Mouse (Mus musculus): Measurements from ENCODE around the gene Ndufs3. TPM values are rescaled to one million over a fixed set of nuclear protein-coding genes. Genes with fewer than 3 reads are reported as not detected.

The Ndufs3 gene
- 84.0 and 102 TPM in 2 replicates for polyA plus RNA-seq (2012; ENCODE audit: insufficient read depth, insufficient read length, missing spikeins)

DNA sequence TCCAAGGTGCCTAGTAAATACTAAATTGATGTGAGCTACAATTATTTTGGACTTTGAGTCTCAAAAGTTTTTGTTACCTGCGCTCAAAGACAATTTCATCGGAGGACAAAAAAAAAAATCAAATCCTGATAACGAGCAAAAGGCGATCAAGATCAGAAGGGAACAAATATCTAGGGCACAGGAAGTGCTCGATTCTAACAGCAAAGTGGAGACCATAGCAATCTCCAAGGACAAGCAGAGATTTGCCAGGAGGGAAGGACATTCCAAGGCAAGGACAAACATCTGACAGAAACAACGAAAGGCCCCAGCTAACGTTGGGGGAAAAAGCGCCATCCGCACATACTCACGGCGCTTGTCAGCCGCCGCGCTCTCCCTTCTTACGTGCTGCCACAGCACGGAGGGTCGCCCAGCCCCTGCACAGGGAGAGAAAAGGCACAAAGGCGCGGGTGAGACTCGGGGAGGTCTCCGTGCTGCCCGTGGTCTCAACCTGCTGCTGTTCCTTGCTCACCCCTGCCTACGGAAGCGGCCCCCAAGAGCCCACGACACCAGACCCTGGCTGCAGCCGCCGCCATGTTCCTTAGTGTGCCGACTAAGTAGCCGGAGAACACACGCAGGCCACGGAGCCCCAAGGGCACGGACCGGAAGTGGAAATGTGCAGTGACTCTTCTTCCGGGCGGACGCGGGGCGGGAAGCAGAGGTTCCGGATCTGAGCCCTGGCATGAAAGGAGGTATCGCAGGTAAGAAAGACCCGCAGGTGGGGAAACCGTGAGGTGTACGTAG, at the start of gene Ndufs3, which contains the start of gene Kbtbd4:
Gene Ndufs3, minus strand, starts transcription at position 752 of the 780 bp plus-strand sequence.
Gene Kbtbd4, plus strand, starts transcription at position 665 of the 780 bp plus-strand sequence.
- peak within 1 kb of the TSS; percentile 81 for H3K4me3 ChIP-seq (ENCODE audit: insufficient read depth, low read length)
- no peak for TF ChIP-seq CTCF (IDR thresholded peaks at IDR 0.05; ENCODE audit: low read depth, low read length)
- peak within 1 kb of the TSS; percentile 78 for H3K27ac ChIP-seq (ENCODE audit: insufficient read depth, low read depth, low read length)
- peaks cover 12% of the 10 kb centered on the region; the same call in 1 of the 2 replicates for H3K4me1 ChIP-seq (ENCODE audit: control insufficient read depth, insufficient read depth, low read length)

DNA sequence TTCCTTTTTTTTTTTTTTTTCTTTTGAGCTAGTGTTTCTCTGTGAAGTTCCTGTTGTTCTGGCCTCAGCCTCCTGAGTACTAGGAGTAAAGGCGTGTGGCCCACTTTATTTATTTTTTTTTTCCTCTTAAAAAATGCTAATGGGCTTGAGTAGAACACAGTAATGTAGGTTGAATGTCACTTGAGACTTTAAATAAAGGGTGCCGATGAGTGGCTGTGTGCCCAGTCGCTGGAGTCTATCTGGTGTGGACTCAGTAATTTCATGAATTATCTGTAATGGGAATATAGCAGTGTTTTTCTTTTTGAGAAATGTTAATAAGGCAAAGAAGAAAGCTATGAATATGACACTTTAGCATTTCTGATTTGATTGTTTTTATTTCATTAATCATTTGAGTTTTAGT, 48.8 kb upstream of the Ndufs3 start:
- no peak overlapping the region for H3K27ac ChIP-seq (ENCODE audit: insufficient read depth, low read depth, low read length)
- no peak for TF ChIP-seq POLR2A (IDR thresholded peaks at IDR 0.05; ENCODE audit: borderline replicate concordance, low read depth, low read length)
- no peak for TF ChIP-seq CTCF (IDR thresholded peaks at IDR 0.05; ENCODE audit: low read depth, low read length)
- H3K4me1 ChIP-seq (ENCODE audit: control insufficient read depth, insufficient read depth, low read length), result peaks cover 18% of the 10 kb centered on the region
- H3K4me3 ChIP-seq (ENCODE audit: insufficient read depth, low read length), result no peak overlapping the region

DNA sequence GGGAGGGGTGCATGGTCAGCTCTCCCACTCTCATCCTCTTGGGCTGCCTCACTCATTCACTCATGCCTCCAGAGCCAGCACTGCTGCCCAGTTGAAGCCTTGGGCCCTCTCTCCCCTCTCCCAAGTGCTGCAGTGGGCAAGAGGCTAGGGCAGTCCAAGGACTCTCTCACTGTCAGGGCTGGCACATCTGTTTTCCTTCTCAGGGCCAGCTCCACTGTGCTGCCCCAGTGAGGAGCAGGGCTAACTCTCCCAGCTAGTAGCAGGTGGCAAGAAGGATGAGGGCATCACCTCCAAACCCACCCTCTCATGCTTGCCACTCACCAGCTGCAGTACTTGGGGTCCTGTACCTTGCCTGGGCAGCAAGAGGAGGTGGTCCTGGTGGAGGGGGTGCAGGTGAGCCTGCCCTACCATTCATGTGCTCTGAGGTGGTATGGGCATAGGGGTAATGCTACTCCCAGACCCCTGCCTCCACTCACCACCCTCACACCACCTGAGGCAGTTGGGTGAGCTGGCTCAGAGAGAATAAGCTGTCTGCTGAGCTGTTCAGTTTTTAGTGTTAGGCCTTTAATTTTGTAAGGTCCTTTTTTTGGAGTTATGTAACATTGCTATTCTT, 46.1 kb upstream of the Ndufs3 start:
- TF ChIP-seq CTCF (IDR thresholded peaks at IDR 0.05; ENCODE audit: low read depth, low read length), result no peak
- no peak for TF ChIP-seq POLR2A (IDR thresholded peaks at IDR 0.05; ENCODE audit: borderline replicate concordance, low read depth, low read length)
- Histone ChIP-seq H3K4me1 (ENCODE audit: control insufficient read depth, insufficient read depth, low read length) (peaks cover 22% of the 10 kb centered on the region), H3K4me3 (ENCODE audit: insufficient read depth, low read length) (no peak overlapping the region), H3K27ac (ENCODE audit: insufficient read depth, low read depth, low read length) (no peak overlapping the region)

DNA sequence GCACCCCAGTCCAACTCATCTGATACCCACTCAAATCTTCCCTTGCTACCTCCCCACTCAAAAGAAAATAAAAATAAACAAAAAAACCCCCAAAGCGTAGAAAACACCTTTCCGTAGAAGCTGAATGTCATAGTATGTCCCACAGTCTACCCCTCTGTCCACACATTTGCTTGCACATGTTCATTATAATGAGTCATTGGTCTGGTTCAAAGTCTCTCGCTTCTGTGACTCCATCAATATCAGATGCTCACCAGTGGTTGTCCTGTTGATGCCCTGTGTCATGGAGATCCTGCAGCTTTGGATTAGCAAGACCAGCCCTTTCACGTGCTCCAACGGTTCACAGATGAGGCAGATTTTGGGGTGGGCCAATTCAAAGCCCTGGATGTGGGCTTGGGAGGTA, 45.5 kb upstream of the Ndufs3 start:
- H3K4me3 ChIP-seq (ENCODE audit: insufficient read depth, low read length), result no peak overlapping the region

DNA sequence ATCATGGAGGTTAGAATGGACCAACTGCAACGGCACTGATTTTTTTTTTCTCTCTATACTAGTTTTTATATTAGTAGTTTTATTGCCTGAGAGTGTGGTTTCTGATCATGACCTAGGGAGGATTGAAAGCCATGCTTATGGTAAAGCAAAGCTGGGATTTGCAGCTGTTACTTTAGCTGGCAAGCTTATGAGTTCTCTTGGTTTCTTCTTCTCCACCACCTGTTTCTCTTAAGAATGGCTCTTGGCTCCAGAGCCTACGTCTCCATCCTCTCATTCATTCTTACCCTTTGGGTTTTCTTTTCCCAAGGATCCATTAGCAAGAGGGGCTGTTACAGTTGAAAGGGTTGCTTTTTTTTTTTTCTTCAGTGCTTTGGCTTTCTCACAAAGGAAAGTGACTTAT, 37.1 kb upstream of the Ndufs3 start:
- H3K4me1 ChIP-seq (ENCODE audit: control insufficient read depth, insufficient read depth, low read length), result peaks cover 16% of the 10 kb centered on the region
- TF ChIP-seq POLR2A (IDR thresholded peaks at IDR 0.05; ENCODE audit: borderline replicate concordance, low read depth, low read length), result no peak
- TF ChIP-seq CTCF (IDR thresholded peaks at IDR 0.05; ENCODE audit: low read depth, low read length), result no peak
- H3K4me3 ChIP-seq (ENCODE audit: insufficient read depth, low read length), result peak overlapping the region; percentile 71
- no peak overlapping the region for H3K27ac ChIP-seq (ENCODE audit: insufficient read depth, low read depth, low read length)

More for the DNA sequence above, 45.5 kb upstream of the Ndufs3 start:
- Histone ChIP-seq H3K4me1 (ENCODE audit: control insufficient read depth, insufficient read depth, low read length) (peaks cover 19% of the 10 kb centered on the region), H3K27ac (ENCODE audit: insufficient read depth, low read depth, low read length) (no peak overlapping the region)
- TF ChIP-seq POLR2A (IDR thresholded peaks at IDR 0.05; ENCODE audit: borderline replicate concordance, low read depth, low read length) (no peak), CTCF (IDR thresholded peaks at IDR 0.05; ENCODE audit: low read depth, low read length) (no peak)

DNA sequence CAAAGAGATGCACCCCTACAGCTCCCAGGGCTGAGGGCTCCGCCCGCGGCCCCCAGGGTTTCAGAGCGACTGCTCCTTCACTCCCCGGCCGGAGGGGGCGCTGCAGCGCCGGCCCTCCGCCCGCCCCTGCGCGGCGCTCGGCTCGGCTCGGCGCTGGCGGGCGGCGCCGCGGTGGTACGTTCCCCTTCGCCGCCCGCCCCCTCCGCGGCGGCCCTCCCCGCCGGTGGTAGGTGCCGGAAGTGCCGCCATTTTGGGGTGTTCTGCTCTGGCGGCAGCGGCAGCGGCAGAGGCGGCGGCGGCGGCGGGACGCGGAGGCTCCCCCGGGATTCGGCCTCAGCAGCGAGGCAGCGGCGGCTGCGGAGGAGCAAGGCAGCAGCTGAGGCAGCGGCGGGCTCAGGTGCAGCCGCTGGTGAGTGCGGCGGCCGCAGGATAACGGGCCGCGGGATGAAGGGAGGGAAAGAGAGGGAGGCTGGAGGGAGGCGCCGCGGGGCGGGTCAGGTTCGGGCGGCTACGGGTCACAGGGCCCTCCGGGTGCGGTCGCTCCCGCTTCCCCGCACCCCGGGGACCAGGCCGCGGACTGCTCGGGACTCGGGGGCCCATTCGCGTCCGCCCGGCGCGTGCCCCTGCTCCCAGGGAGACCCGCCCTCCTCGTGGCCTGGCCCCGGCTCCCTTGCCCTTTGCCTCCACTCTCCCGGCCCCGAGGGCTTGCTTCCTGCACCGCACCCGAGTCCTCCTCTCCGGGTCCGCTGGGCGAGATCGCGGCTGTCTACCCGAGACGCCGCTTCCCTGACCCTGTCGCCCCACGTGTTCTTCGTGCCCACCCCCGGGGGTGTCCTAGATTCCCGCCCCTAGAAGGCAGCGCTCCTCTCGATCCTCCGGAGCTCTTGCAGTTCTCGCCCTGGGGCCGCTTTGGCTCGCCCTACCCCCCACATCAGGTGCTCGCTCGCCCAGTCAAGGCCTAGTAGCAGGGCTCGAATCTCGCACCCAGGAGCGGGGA, 35.9 kb upstream of the Ndufs3 start, which contains the start of gene Celf1:
Gene Celf1, plus strand, starts transcription at position 150 of the 997 bp plus-strand sequence.
- H3K4me3 ChIP-seq (ENCODE audit: insufficient read depth, low read length), result peak within 1 kb of the TSS; percentile 71
- TF ChIP-seq POLR2A (IDR thresholded peaks at IDR 0.05; ENCODE audit: borderline replicate concordance, low read depth, low read length) (no peak), CTCF (IDR thresholded peaks at IDR 0.05; ENCODE audit: low read depth, low read length) (peak; percentile 71; the same call in 1 of the 2 replicates)
- H3K27ac ChIP-seq (ENCODE audit: insufficient read depth, low read depth, low read length), result peak within 1 kb of the TSS; percentile 86
- H3K4me1 ChIP-seq (ENCODE audit: control insufficient read depth, insufficient read depth, low read length), result peaks cover 15% of the 10 kb centered on the region

DNA sequence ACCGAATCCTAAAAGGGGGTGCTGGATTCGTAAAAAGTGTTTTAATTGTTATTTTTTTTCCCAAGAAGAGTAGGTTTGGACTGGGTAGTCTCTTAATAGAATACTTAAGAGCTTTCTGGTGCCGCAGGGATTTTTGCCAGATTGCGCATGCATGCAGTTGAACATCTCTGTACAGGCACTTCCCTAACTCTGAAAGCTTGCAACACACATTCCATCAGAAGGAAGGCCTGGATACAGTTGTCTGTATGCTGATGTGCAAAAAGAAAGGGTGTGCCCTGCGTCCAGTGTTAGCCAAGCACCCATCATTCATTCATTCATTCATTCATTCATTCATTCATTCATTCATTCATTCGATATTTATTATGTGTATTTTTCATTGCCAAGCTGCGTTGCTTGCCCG, 35.1 kb upstream of the Ndufs3 start:
- Histone ChIP-seq H3K27ac (ENCODE audit: insufficient read depth, low read depth, low read length) (peak overlapping the region; percentile 37), H3K4me1 (ENCODE audit: control insufficient read depth, insufficient read depth, low read length) (peaks cover 15% of the 10 kb centered on the region), H3K4me3 (ENCODE audit: insufficient read depth, low read length) (peak overlapping the region; percentile 71)
- TF ChIP-seq CTCF (IDR thresholded peaks at IDR 0.05; ENCODE audit: low read depth, low read length), result no peak
- no peak for TF ChIP-seq POLR2A (IDR thresholded peaks at IDR 0.05; ENCODE audit: borderline replicate concordance, low read depth, low read length)

DNA sequence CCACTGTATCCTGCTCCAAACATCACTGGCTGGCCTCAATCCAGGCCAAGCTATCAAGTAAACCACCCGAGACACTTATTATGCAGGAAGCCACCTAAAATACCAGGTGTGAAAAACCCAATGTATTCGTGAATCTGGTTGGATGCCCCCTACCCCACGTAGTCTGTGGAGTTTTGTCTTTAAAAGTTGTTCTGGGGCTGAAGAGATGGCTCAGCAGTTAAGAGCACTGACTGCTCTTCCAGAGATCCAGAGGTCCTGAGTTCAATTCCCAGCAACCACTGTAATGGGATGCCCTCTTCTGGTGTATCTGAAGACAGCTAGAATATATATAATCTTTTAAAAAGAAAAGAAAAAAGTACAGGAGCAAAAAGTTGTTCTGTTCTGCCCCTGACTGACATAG, 33.7 kb upstream of the Ndufs3 start:
- Histone ChIP-seq H3K4me3 (ENCODE audit: insufficient read depth, low read length) (no peak overlapping the region), H3K27ac (ENCODE audit: insufficient read depth, low read depth, low read length) (no peak overlapping the region), H3K4me1 (ENCODE audit: control insufficient read depth, insufficient read depth, low read length) (peaks cover 13% of the 10 kb centered on the region)
- TF ChIP-seq POLR2A (IDR thresholded peaks at IDR 0.05; ENCODE audit: borderline replicate concordance, low read depth, low read length) (no peak), CTCF (IDR thresholded peaks at IDR 0.05; ENCODE audit: low read depth, low read length) (no peak)

DNA sequence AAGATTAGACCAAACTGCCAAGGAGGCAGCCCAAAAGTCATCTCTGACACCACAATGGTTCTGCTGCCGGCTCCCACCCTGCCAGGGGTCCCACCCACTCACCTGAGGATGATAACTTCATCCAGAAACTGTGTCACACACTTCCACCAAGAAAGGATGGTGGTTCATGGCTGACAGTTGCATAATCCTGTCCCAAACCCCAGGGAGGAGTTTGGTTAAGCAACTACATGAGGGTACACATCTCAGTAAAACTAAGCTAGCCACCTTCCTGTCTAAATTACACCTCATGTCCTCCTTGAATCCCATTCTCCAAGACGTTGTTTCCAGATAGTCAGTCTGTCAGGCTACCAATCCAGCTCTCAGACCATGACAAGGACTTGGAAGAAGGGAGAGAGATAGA, 27.6 kb upstream of the Ndufs3 start:
- no peak overlapping the region for H3K27ac ChIP-seq (ENCODE audit: insufficient read depth, low read depth, low read length)
- no peak overlapping the region for H3K4me3 ChIP-seq (ENCODE audit: insufficient read depth, low read length)
- H3K4me1 ChIP-seq (ENCODE audit: control insufficient read depth, insufficient read depth, low read length), result 0 out of 2 replicates have a peak, but pooled peaks cover 5% of the 10 kb centered on the region
- TF ChIP-seq POLR2A (IDR thresholded peaks at IDR 0.05; ENCODE audit: borderline replicate concordance, low read depth, low read length) (no peak), CTCF (IDR thresholded peaks at IDR 0.05; ENCODE audit: low read depth, low read length) (no peak)
